Mouse (Mus musculus): ENCODE results near the gene Ramp3.

Ramp3 gene
- long read RNA-seq, experiment 1, transcript Ramp3-201 (3 exons, 1,233 nt) = major isoform, 19 of 22 reads
- long read RNA-seq, experiment 1, partial matches to known transcripts = 2 of 22 reads
- long read RNA-seq, experiment 1, other reads (novel, unspliced or antisense) = 0 of 22 reads
- long read RNA-seq, experiment 2, transcript Ramp3-201 (3 exons, 1,233 nt) = major isoform, 22 of 27 reads
- long read RNA-seq, experiment 2, partial matches to known transcripts = 4 of 27 reads
- long read RNA-seq, experiment 2, other reads (novel, unspliced or antisense) = 0 of 27 reads

GRCm38 (mm10) chr11:6658271-6658670 lies at the start of gene Ramp3:
Gene Ramp3, plus strand, starts transcription at chr11:6658521.
- intact Hi-C loops (cut with DNase I) = loop anchor here (5.0 to 10.0 kb wide), 2 partner anchors 49 to 507 kb away; no protein-coding TSS in a partner anchor

GRCm38 (mm10) chr11:6615250-6616205 lies 42.8 kb upstream of the Ramp3 start:
- intact Hi-C loops (cut with DNase I) = no loop called here

- intact Hi-C loops (cut with DNase I) = loop anchor here (10.0 kb wide), 1 partner anchor 159 kb away; no protein-coding TSS in a partner anchor
Observed at GRCm38 (mm10) chr11:6623704-6624103, 34.6 kb upstream of the Ramp3 start.

- intact Hi-C loops (cut with DNase I) = loop anchor here (10.0 kb wide), 1 partner anchor 160 kb away; no protein-coding TSS in a partner anchor
Observed at GRCm38 (mm10) chr11:6624619-6625382, 33.5 kb upstream of the Ramp3 start.

- intact Hi-C loops (cut with DNase I) = loop anchor here (10.0 kb wide), 1 partner anchor 161 kb away; no protein-coding TSS in a partner anchor
Observed at GRCm38 (mm10) chr11:6625478-6626387, 32.6 kb upstream of the Ramp3 start, which contains the start of gene Tbrg4. Gene Tbrg4, minus strand, starts transcription at chr11:6626067.

GRCm38 (mm10) chr11:6626388-6626772 lies 31.9 kb upstream of the Ramp3 start:
- intact Hi-C loops (cut with DNase I) = loop anchor here (10.0 kb wide), 1 partner anchor 162 kb away; no protein-coding TSS in a partner anchor

GRCm38 (mm10) chr11:6627731-6628130 lies 30.6 kb upstream of the Ramp3 start:
- intact Hi-C loops (cut with DNase I) = loop anchor here (10.0 kb wide), 1 partner anchor 163 kb away; no protein-coding TSS in a partner anchor

GRCm38 (mm10) chr11:6628568-6628967 lies 29.8 kb upstream of the Ramp3 start:
- intact Hi-C loops (cut with DNase I) = loop anchor here (10.0 kb wide), 1 partner anchor 164 kb away; no protein-coding TSS in a partner anchor

- intact Hi-C loops (cut with DNase I) = loop anchor here (10.0 kb wide), 1 partner anchor 165 kb away; no protein-coding TSS in a partner anchor
Observed at GRCm38 (mm10) chr11:6629655-6630054, 28.7 kb upstream of the Ramp3 start.

GRCm38 (mm10) chr11:6636150-6636549 lies 22.2 kb upstream of the Ramp3 start:
- intact Hi-C loops (cut with DNase I) = no loop called here

GRCm38 (mm10) chr11:6638537-6638936 lies 19.8 kb upstream of the Ramp3 start, which contains the start of gene Wap:
Gene Wap, minus strand, starts transcription at chr11:6638637.
- intact Hi-C loops (cut with DNase I) = no loop called here

- intact Hi-C loops (cut with DNase I) = no loop called here
Observed at GRCm38 (mm10) chr11:6639072-6639471, 19.2 kb upstream of the Ramp3 start.

- intact Hi-C loops (cut with DNase I) = no loop called here
Observed at GRCm38 (mm10) chr11:6644566-6644965, 13.8 kb upstream of the Ramp3 start.

- intact Hi-C loops (cut with DNase I) = no loop called here
Observed at GRCm38 (mm10) chr11:6647831-6648724, 10.2 kb upstream of the Ramp3 start.

- intact Hi-C loops (cut with DNase I) = loop anchor here (10.0 kb wide), 1 partner anchor 514 kb away; no protein-coding TSS in a partner anchor
Observed at GRCm38 (mm10) chr11:6650519-6650918, 7.8 kb upstream of the Ramp3 start.

GRCm38 (mm10) chr11:6652978-6653377 lies 5.3 kb upstream of the Ramp3 start:
- intact Hi-C loops (cut with DNase I) = loop anchor here (10.0 kb wide), 1 partner anchor 512 kb away; no protein-coding TSS in a partner anchor

GRCm38 (mm10) chr11:6654903-6655302 lies 3.4 kb upstream of the Ramp3 start:
- intact Hi-C loops (cut with DNase I) = loop anchor here (1.0 to 10.0 kb wide), 3 partner anchors 52 to 510 kb away; no protein-coding TSS in a partner anchor

- intact Hi-C loops (cut with DNase I) = no loop called here
Observed at GRCm38 (mm10) chr11:6661206-6661605, 2.9 kb downstream of the Ramp3 start.
